Mouse (Mus musculus) frontal cortex, postnatal 14 days (tissue): ENCODE results near the gene Ndrg3.
"Not testable (repeated sequence)": the region's sequence is repeated elsewhere in the genome, so short reads cannot be mapped to it uniquely, and the experiment has no call there.

Source experiments
- DNase-seq, 2 experiments: peaks; one replicate each; pipeline ENCODE4 v3.0.0; 2022; ENCODE audit warnings: low spot score in 2 of 2

The Ndrg3 gene

DNA sequence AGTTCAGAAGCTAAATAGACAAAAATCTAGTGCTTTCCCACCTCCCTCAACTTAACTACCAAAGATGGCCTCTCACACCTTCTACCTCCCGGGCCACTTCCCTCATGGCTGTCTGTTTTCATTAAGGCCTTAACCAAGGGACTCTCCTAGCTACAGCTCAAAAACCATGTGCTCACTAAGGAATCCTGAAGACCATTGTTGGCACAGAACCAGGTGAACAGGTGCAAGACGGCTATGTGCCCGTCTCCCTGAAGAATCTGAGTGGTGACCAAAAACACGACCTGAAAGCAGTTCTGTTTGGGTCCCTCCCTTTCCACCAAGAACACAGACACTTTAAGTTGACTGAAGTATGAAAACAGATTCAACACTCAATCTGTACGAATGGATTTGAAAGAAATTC, 6.4 kb upstream of the Ndrg3 start:
- no peak for DNase-seq

DNA sequence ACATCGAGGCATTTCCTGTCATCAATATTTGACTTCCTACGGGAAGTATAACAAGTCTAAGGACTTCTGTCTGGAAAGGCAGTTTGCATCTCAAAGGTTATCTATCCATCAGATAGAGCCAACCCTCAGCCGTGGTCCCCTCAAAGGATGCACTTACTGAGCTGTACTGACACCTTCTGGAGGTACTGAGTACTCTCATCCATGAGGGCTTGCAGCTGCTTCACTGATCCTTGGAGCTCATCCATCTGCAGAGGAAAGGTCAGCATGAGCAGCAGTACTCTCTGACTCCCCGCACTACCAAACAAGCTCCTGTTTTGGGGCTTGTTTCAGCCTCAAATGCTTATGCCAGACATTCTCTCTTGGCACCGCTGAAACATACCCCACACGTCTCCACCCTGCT, 4.7 kb upstream of the Ndrg3 start:
- DNase-seq = no peak

DNA sequence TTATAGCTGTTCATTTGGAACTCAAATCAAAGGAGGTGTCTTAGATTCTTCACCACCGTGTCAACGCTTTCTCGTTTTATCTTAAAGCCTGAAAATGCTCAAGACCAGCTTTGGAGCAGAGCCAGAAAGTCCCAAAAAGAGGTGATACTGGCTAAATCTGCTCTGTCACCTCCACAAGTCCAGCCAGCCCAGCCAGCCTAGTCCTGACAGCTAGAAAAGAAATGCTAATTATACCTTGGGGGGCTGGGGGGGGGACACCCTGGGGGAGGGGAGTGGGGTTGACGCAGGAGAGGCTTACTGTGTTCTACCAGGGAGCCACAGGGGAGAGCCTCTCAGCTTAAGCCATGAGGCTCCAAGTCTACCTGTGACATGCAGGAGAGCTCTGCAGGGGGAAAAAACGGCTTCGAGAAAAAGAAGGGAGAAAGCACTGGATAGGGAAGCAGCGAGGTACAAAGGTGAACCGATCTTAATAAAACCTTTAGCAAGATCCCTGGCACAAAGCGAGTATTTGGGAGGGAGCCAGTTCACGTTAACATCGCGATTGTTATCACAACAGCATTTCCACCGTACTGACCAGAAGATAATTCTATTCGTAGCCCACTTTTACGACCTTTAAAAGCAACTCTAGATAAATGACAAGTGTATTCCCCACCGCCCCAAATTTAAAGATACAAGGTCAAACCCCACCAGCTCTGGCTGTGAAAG, 977 bp downstream of the Ndrg3 start:
- DNase-seq = peak in 1 of 2 experiments; percentile 19

DNA sequence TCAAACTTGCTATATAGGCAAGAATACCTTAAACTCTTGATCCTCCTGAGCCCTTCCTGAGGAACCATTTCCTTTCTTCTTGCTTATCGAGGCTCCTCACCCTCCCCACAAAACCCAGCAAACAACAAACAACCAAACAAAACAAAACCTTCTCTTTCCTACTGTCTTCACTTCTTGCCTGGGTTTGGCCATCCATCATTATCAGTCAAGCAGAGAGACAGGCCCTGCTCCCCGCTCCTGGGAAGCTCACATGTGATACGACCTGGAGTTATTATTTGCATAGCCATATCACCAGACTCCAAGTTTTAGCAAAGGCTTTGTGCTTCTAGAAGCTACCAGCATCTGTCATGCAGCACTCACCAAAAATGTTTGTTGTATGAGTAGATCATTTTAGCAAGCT, 4.5 kb downstream of the Ndrg3 start:
- no peak for DNase-seq

DNA sequence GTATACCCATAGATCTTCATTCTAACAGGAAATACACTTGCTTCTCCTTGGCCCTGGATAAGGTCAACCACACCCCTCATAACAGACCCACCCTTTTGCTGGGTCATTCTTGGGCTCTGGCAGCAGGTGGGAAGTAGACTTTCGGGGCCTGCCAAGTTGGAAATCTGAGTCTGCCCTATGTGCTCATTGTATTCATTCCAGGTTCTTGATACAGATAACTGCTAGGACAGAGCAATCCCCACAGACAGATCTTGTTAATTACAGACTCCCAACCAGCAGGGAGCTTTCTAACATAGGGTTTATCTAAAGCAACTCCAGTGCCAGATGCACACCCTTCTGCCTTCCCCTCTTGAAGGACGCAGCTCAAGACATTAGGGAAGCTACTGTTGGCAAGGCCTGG, 9.0 kb downstream of the Ndrg3 start:
- no peak for DNase-seq

DNA sequence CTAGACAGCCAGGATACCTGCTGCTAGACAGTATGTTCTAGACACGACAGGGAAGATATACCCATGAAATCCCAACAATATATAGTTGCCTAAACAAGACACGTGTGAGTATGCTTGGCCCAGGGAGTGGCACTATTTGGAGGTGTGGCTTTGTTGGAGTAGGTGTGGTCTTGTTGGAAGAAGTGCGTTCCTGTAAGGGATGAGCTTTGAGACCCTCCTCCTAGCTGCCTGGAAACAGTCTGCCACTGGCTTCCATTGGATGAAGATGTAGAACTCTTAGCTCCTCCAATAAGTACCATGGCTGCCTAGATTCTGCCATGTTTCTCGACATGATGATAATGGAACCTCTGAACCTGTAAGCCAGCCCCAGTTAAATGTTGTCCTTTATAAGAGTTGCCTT, 10.6 kb downstream of the Ndrg3 start:
- DNase-seq = no peak

DNA sequence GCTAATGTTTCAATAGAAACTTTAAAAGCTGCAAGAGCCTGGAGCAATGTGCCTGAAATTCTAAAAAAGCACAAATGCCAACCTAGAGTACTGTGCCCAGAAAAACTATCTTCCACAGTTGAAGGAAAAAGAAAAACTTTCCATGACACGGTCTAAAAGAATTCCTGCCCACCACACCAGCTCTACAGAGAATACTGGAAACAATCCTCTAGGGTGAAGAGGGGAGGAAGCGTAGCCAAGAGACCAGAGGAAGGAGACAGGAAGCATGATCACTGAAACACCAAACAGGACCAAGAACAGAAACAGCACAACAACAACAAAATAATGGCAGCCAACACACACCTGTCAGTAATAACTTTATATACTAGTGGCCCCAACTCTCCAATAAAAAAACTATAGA, 11.8 kb downstream of the Ndrg3 start:
- no peak for DNase-seq

DNA sequence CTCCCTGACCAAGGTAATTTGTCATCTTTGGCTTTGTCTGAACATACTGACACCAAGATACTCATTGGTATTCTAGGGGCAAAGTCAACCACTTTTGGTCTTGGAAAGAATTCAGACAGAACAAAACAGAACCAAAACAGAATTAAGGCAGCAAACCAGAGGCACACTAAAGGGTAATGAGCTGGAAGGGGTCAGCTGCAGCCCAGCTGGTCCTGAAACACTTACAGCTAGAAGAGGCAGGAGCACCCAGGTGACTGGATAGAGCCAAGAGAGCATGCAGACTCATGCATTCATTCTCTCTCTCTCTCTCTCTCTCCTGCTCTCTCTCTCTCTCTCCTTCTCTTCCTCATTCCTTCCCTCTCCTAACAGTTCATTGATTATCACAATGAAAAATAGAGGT, 15.1 kb downstream of the Ndrg3 start:
- no peak for DNase-seq

DNA sequence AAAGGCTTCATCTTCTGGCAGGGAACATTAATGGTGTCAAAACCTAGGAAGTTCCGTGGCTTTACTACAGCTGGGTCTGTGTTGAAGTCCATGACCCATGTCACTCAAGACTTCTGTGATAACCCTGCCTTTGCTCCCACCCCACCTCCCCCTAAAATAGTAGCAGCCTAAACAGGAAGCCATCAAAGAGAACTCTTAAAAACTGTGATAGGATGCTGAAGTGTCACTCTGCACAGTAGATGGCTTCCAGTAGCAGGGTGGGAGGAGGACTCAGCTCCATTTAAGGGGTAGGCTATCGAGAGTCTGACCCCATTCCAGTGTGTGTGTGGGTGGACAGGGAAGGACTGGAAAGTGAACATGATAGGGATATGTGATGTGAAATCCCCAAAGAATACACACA, 16.9 kb downstream of the Ndrg3 start:
- DNase-seq = no peak

DNA sequence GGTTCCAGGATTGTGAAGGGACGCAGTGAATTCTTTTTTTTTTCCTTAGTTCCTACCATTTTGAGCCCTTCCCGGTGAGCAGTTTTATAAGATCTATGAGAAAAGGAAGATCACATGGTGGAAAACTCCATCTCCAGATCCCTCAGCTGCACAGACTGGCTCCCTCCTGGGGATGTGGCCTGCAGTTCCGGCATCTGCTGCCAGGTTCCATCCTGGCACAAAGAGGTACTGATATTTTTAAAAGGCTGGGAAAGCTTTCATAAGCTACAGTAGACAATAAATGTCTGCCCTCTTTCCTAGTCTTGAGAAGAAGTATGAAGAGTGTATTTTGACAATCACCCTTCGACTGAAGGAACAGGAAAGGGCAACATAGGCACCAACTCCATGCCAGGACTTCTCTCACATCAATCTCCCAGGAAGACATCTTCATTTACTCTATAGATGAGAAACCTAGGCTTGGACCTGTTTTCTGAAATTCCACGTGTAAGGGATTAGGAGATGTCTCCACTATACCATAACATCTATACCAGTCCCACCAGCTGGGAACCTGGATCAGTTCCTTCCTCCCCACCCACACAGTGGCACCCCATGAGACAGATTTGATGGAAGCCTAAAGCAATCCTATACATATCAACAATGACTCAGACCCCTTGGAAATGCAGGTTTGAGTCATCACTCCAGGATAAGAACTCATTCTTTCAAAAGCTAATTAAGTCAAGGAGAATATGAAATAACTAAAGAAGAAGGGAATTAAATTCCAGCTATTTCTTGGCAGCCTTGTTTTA, 18.3 kb downstream of the Ndrg3 start:
- DNase-seq = peak in 1 of 2 experiments; percentile 47

DNA sequence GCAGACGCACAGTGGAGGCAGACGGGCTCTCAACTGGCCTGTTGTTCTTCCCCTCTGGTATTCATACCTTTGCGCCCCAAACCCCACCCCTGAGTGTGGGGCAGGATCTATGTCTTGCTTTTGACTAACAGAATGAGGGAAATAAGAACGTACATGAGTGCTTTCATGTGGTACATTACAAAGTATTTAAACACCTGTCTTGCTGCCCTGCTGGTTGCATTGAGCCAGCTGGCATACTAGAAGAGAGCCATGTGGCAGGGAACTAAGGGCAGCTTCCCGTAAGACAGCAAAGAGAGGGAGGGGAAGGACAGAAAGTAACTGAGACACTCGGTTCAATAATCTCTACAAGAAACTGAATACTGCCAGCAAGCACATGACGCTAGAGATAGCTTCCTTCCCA, 21.6 kb downstream of the Ndrg3 start:
- DNase-seq = no peak

DNA sequence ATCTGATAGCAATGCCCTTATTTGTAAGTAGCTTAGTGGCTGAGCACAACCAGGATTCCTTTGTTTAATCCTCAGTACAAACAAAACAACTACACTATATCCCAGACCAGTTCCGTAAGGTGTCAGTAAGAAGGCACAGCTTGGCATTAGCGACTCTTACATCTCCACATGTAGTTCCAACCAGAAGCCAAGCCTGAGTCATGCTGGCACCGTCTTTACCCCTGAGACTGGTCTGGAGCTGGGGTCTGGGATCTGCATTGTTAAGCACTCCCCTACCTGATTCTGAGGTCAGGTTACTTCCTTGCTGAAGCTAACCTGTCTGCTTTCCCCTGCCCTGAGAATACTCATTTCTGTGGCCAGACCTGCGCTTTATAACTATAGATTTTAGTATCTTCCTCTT, 23.4 kb downstream of the Ndrg3 start:
- no peak for DNase-seq

DNA sequence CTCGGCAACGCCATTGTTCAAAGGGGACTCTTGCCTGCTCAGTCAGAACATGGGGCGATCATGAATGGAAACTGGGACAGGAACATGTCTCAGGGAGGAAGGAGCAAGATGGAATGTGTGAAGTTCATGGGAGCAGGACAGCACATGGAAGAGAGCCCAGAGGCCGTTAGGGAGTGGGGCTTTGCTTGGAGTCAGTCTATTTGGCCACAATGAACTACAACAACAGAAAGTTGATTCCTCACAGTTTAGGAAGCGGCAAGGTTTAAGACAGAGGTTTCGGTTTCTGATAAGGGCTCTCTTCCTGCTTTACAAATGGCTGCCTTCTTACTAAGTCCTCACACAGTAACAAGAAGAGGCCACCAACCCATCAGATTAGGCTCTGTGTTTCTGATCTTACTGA, 24.5 kb downstream of the Ndrg3 start:
- no peak for DNase-seq

DNA sequence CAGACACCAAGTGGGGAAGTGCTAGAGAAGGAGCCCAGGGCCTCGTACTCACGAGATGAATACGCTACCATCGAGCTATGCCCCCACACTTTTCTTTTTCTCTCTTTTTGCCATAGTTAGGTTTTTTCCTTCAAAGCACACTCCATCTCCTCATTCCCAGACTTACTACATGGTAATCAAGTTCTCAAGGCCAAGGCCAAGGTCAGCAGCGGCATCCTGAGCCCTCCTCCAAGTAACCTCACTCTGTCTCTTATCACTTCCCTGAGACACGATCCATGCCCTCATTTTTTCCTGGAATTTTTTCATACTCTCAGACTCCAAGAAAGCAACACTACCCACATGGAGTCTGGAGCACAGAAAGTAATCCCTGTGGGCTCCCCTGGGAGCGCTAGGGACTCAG, 28.0 kb downstream of the Ndrg3 start:
- no peak for DNase-seq

DNA sequence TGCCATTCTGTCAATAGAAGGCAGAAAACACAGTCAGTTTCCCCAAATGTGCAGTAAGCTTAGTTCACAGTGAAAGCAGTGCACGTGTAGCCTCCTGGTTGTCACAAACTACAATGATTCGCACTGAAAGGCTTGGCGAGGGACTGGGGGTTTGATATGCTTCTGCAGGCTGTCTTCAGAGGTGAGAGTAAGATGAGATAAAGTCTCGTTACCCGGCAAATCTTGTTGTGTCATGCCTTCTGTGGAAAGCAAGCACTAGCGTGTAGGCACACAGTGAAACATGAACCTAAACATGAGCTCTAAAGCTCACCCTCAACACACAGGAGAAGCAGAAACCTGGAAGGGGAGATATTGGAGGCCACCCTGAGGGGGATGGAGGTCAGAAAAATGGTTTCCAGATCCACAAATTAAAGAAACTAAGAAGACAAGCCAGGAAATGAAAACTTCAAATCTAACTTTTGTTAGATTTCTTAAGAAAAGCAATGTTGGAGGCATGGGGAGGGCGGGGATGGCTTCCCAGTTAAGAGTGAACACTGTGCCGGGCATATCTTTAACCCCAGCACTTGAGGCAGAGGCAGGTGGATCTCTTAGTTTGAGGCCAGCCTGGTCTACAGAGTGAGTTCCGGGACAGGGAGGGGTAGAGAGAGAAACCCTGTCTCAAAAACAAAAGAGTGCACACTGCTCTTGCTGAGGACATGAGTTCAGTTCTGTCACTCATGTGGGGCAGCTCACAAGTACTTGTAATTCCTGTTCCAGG, 33.2 kb downstream of the Ndrg3 start:
- DNase-seq = no peak

DNA sequence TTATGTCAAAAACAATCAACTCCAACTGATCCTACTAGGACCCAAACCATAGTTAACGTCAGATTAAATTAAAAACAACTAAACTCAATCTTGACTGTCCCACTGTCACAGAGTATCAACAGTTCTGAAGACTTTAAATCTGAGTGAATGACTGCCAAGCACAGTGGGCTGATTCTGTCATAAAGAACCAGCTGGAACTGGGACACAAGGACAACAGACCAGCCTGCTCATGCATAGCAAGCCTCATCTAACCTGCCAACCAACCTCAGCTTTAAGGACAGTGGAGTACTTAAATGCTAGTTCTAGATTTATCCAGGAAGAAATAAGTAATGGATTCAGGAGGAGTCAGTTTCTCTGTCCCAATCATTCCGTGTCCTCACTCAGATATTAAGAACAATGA, 34.8 kb downstream of the Ndrg3 start:
- DNase-seq = no peak

DNA sequence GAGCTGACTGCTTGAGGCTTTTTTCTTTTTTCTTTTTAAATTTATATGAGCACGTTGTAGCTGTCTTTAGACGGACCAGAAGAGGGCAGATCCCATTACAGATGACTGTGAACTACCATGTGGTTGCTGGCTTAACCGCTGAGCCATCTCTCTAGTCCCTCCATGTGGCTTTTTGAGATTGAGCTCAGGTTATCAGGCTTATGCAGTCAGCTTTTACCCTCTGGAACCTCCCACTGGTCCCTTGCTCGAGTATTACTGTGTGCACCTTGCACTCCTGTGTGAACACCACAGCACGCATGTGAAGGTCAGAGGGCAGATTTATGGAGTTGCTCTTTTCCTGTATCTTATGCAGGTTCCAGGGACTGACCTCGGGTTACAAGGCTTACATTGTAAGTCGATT, 35.5 kb downstream of the Ndrg3 start:
- no peak for DNase-seq

DNA sequence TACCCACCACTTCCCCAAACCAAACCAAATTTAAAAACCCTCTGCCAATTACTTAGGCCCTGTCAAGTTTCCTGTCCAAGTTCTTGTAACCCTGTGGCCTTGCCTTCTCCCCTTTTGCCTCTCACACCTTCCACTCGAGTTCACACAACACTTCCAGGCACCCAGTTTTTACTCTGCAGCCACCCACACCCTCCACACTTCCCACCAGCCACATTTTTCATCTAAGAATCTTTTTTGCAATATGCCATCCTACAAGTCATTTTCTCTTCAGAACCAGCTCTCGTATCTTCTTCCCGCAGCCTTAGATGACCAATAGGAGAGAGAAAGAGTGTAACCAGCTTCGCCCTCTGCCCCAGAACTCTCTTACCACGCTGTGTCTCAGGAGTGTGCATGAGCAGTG, 37.4 kb downstream of the Ndrg3 start:
- no peak for DNase-seq

DNA sequence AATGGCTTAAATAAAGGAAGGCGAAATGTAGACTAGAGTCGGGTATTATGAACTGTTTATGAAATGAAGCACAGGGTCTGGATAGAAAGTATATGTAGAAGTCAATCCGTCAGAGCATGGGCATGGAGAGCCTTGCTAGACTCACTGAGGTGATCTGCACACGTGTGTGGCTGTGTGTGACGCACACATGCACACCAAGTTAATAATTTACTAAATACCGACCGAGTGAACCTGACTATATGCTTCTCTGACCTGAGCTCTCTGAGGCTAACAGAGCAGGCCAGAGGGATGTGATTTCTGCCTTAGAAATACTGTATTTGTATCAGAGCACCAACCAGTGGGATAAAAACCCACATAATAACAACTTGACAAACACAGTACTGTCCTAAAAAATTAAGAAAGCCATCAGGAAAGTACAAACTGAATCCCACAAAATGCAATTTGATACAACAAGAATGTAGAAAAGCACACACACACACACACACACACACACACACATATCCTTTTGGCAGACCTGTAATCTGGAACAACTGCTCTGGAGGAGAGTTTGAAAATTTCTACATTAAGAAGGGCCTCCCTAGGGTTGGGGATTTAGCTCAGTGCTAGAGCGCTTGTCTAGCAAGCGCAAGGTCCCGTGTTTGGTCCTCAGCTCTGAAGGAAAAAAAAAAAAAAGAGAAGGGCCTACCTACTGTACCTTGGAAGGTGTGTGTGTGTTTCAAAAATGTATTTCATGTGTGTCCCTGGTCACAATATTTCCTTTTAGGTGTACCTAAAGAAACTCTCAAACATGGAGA, 40.4 kb downstream of the Ndrg3 start:
- no peak for DNase-seq

DNA sequence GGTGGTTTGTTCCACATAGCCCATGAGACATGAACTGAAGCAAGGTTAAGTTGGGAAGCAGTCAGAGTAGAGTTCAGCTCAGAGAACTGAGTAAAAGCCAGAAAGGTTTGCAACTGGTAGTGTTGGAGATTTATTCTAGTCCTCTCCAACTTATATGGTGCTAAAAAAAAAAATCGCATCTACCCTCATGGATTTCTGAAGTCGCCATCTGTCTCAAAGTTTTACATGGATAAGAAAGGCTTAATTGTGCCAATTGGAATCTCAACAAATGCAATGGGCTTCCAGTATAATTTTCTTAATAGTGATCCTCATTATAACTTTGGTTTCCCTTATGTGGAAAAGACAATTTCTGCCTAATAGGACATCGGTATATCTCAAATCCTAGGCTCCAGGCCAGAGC, 41.0 kb downstream of the Ndrg3 start:
- DNase-seq = no peak

DNA sequence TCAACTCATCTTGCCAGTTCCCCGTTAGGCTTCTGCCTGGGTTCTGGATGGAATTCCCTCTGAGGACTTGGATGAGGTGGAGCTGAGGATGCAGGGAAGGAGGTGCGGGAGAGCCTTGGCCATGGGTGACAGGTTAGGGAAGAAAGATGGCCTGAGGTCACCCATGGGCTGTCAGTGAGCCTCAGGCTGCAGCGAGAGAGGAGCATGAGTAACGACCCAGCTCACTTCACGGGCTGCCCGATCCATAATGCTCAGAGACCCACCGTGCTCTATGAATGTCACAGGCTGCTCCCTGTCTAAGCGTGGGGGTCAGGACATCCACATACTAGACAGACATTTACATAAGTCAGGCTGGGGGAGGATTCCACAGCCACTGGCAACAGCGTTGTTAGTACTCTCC, 50.3 kb downstream of the Ndrg3 start:
- DNase-seq = not testable (repeated sequence)

DNA sequence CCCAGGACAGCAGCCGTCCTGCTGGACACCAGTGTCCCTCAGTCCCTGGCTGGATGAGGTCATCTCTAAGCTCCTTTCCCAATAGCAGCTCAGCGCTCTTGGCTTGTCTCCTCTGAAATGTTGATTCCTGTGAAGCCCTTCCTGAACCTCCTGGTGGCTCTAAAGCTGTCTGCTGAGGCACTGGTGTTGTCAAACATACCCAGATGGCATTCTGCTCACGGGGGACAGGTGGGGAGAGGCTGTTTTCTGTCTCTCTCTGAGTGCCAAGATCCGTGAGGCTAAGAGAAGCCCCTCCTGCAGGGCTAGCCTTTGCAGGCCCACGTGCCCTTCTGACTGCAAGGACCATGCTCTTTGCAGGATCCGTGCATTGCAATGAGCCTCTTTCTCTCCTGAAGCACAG, 51.9 kb downstream of the Ndrg3 start:
- not testable (repeated sequence) for DNase-seq
